Mouse (Mus musculus) right cerebral cortex, adult 2 months (tissue): ENCODE measurements around the gene Psmd2.

Experiments used
- DNase-seq, 2 experiments: peaks; one replicate each; pipeline ENCODE4 v3.0.0; 2021 to 2022; ENCODE audit warnings: low spot score in 2 of 2

Psmd2 gene

GRCm38 (mm10) chr16:20651076-20651946 lies at the start of gene Psmd2:
Gene Psmd2 (plus strand): TSS chr16:20651652.
- DNase-seq = peak; percentile 95 to 98

GRCm38 (mm10) chr16:20604705-20605104 lies 46.7 kb upstream of the Psmd2 start:
- no peak for DNase-seq

DNA sequence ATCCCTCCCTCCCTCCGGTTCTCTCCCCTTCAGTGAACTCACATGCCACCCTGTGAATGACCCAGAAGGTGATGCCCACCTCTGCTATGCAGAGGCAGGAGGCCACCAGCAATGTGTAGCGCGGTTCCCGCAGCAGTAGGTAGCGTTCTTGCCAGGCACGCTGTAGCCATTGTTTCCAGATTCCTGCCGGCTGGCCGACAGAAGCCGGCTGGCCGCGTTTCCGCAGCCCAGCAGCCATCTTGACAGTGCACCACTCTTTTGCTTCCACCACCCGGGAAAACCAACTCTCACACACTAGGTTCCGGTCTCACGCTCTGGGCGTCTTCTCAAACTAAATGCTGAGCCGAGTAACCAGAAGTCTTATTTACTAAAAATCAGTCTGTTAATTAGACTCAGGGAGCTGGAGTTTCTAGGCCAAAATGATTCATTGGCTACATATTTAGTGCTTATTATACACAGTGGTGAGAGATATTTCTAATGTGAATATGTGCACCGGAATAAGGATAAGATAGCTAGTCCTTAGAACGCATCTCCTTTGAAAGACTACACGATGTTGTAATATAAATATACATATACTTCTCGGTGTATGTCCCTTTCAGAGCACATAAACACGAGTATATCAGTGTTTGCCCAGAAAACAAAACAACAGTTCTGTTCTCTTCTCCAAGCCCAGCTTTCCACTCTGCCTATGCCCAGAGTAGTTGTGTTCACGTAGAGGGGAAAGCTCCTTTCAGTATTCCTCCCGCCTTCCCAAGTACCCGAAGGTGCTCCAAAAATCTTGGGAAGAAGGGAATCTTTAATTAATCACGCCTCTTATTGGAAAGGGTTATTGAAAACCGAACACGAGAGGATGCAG lies 40.7 kb upstream of the Psmd2 start:
- DNase-seq = peak; percentile 80 to 84

GRCm38 (mm10) chr16:20611357-20612227 lies 39.9 kb upstream of the Psmd2 start, which contains the start of the genes Eef1akmt4, Gm49333 and Alg3:
Gene Eef1akmt4 (plus strand): TSS chr16:20611593.
Gene Gm49333 (plus strand): TSS chr16:20611610.
Gene Alg3 (minus strand): TSS chr16:20611735.
- DNase-seq = peak; percentile 66 to 80

DNA sequence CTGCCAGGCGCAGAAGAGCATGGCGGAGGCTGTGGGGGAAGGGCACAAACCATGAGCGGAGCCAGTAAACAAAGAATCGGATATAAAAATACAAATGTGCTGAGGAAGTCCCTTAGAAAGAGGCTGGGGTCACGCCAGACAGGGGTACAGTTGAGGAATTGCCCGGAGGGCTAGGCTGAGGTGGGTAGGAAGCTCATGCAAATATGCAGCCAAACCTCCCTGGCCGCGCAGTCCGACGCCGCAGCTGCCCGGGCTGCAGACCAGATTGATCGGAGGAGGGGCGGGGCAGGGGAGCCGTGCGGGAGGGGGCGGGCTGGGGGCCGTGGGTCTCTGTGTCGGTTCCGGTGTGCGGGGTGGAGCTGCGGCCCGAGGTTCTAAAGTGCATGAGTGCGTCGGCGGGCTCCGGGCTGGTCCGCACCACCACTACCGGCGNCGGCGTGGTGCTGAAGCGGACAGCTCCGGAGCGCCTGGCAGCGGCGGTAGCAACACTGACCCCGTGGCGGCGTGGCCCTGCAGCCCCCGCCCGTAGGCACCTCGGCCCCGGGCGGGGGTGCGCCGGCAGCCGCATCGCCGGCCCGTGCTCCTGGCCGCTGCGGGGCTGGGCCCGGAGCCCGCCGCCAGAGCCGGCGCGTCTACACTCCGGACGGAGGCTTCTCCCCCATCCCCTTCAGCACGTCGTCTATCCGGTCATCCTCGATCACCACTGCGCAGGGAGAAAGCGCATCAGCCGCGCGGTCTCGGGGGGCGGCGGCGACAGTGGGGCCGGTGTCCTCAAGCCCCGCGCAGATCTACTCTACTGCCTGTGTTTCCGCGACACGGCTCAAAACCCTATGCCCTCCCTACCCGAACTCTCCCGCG lies 31.7 kb upstream of the Psmd2 start:
- DNase-seq = peak in 1 of 2 experiments; percentile 15

GRCm38 (mm10) chr16:20620399-20620735 lies 31.1 kb upstream of the Psmd2 start:
- DNase-seq = no peak

DNA sequence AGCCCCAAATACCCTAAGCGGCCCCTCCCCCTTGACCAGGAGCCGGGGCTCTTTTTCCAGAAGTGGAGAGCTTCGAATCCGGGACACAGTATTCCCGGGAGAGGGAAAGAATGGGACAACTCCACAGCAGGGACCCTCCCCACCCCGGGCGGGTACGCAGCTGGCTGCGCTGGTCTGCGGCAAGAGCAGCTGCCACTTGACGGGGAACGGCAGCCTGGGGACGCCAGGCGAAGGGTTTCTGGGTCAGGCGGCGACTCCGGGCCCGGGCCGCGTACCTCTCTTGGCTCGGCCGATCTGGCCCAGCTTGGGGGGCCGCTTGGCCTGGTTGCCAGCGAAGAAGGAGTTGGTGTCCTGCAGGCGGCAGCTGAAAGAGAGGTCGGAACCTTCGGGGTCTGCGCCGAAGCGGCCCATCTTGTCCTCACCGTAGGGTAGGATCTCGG lies 30.7 kb upstream of the Psmd2 start:
- DNase-seq = peak in 1 of 2 experiments; percentile 18

DNA sequence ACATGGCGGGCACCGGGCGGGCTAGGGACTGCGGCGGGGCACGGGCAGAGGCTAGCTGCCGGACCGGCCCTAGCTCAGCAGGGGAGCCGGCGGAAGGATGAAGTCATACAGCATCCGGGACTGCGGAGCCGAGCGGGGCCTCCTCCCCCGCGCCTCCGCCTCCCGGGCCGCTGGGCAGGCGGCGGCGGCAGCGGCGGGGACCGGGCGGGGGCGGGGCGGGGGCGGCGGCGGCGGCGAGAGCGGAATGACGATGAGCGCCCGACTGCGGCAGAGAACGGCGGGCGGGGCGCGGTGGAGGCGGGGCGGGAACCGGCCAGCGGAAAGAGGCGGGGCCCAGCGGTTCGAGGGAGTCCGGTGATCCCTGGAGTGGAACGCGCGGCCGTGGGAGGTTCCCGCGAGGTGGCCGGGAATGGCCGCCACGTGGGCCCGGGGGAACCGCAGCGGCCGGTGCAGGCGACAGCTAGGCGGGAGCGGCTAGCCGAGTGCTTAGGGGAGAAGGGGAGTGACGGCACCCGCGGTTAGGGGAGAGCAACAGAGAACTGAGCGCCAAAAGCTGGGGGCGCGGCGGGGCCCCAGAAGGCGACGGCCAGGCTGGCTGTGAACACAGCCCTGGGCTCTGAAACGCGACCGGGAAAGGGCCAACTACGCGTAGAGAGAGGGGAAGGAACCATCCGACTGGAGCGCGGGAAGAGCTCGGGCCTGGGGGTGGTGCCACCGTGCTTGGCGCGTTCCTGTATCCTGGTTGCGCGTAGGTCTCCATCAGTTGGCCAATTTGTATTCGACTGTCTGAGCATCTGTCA lies 30.1 kb upstream of the Psmd2 start, which contains the start of gene Camk2n2:
Camk2n2 (minus strand) TSS at position 97 of the 800 bp plus-strand sequence.
- DNase-seq = peak in 1 of 2 experiments; percentile 47

DNA sequence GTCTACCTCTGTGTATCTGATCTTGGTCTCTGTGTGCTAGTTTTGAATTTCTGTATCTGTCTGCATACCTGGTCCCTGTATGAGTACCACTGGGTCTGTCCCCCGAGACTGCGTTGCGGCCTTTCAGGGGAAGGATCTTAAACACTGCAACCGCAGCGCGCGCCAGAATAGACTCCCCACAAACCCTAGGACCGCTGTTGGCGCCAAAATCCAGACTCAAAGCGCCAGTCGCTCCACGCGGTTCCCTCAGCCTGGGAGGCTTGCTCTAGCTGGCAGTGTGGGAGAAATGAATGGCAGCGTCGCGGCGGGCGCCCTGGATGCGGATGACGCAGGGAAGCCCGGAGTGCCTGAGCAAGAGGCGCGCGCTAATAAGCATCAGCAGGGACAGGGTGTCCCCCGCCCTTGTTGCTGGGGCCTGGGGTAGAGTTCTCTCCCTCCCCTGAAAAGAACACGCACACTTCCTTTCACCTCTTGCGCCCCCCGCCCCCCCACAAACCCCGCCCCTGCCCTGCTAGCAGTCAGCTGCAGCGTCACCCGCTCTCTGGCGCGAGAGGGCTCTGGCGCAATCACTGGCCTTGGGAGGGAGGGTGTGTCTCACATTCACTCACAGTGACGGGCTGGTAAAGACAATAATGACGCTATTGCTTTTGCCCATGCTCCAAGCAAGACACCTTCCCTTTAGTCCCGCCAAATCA lies 29.3 kb upstream of the Psmd2 start:
- peak; percentile 68 to 72 for DNase-seq

DNA sequence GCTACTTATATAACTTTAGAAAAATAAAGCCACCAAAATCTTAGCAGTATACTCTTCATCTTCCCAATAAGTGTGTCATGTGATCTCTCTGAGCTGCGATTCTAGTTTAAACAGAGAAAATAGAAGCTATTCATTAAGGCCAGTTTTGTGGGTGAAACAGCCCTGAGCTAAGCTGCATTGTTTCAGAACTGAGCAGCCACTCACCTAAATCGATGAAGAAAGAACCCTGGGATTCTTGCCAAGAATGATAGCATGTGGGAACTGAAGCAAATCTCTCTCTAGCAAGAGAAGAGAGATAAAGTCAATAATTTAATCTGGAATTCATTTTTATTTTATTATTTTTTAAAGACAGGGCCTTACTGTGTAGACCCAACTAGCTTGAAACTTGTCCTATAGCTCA lies 28.2 kb upstream of the Psmd2 start:
- DNase-seq = no peak

DNA sequence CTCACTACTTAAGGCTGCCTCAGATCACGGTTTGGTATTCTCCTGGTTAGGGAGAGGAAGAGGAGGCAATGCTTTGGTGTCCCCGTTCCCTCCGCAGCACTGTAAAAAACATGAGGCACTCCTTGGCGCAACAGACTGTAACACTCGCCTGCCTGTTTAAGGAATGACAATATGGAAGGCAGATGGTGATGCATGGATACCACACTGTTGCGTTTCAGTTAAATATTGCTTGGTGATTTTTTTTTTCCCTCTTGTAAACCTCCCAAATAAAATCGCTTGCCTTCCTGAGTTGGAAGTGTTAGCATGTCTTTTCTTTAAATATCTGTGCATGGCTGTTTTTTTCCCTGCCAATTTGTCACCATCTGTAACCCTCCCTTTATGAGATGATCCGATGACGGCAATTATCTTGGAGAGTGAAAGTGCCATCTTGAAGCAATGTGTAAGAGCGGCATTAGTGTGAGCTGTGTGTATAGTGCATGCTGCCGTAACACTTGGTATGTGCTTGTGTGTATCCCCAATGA lies 22.5 kb upstream of the Psmd2 start:
- DNase-seq = peak; percentile 56 to 68

- peak in 1 of 2 experiments; percentile 21 for DNase-seq
Observed at GRCm38 (mm10) chr16:20629731-20630634, 21.5 kb upstream of the Psmd2 start, which contains the start of gene Ece2. Gene Ece2 (plus strand): TSS chr16:20629828.

DNA sequence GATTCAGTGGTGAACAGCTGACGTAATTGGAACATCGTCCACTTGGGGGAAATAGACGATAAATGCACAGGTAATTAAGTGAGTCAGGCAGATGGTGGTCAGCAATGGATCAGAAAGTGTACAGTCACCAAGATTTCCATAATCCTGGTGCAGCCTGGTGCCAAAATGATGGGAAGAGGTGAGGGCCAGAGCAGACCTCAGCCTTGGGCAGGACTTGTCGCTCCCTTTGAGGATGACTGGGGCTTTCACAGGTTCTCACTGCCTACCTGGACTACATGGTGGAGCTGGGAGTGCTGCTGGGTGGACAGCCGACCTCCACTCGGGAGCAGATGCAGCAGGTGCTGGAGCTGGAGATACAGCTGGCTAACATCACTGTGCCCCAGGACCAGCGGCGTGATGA lies 14.0 kb upstream of the Psmd2 start:
- no peak for DNase-seq

DNA sequence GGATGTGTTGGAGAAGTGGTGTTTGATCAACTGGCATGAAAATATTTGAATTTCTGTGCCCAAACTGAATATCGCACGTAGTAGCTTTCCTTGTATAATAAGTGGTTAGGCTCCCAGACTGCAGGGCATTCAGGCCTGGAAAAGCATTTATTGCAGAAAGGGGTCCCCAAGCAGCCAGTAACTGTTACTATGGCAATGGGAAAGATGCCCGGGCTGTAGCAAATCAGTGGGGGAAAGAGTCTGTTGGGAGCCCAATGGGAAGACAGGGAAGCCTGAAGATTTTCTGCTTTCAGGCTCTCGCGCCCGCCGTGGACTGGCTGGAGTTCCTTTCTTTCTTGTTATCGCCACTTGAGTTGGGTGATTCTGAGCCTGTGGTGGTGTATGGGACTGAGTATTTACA lies 13.1 kb upstream of the Psmd2 start:
- peak; percentile 28 to 44 for DNase-seq

- DNase-seq = peak; percentile 81 to 84
Observed at GRCm38 (mm10) chr16:20642161-20642560, 9.3 kb upstream of the Psmd2 start.

- no peak for DNase-seq
Observed at GRCm38 (mm10) chr16:20643911-20644310, 7.5 kb upstream of the Psmd2 start.

DNA sequence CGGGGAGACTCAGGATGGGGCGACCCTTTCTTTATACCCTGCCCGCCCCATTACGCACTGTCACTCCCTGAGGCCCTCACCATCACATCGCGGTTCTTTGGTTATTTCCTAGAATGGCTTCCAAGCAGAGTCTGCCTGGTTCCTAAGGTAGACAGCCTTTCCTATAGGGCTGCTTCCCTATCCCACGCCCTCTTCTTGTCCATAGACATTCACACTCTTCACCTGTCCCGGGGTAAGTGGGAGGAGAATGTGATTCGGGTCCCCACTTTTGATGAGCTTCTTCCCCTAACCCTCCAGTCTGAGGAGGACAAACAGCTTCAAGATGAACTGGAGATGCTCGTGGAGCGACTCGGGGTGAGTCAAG lies 477 bp downstream of the Psmd2 start:
- DNase-seq = no peak

- DNase-seq = no peak
Observed at GRCm38 (mm10) chr16:20653315-20653714, 1.9 kb downstream of the Psmd2 start.
